Mouse (Mus musculus): Measurements from ENCODE around the gene Pax7.

Pax7 gene

DNA sequence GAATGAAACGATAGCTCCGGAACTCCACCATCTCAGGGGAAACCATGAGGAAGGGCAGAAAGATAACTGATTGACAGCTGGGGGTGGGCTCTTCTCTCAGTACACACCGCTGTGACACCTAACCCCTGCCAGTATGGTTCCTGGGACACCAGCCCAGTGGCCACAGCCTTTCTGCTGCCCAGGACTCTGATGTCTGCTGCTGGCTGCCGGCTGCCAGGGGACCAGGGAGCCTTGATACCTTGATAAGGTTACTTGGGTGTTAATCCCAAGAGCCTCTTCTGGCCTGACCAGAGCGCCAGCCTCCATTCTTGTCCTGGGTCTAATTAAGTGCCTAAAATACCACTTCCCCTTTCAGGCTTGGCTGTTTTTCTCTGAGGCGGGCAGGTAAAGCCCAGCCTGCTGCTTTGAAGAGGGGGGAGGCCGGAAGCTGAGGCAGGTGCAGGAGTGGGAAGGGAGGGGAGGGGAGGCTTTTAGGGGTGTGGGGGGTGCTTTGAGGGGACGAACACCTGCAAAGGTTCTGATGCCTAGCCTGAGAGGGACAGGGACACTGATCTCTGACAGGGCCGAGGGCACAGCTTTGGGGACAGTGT is 19.9 kb downstream of the Pax7 start:
- intact Hi-C loops (cut with DNase I), result no loop called here

- intact Hi-C loops (cut with DNase I), result no loop called here
These were observed 21.4 kb downstream of the Pax7 start for GRCm38 (mm10) chr4:139811901-139812300.

DNA sequence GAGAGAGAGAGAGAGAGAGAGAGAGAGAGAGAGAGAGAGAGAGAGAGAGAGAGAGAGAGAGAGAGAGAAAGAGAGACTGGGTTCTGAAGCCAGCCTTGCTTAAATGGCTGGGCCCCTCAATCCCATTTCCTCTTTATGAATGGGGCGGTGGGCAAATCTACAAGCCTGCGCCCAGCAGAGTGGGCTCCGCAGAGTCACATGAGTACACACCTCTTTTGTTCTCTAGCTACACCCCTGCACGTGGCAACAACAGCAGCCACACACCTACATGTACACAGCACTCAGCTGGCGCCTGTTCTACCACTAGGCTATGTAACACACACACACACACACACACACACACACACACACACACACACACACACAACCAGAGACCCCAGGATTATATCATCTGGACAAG is 21.9 kb downstream of the Pax7 start:
- intact Hi-C loops (cut with DNase I), result no loop called here

GRCm38 (mm10) chr4:139810762-139811438 is 22.4 kb downstream of the Pax7 start:
- intact Hi-C loops (cut with DNase I), result no loop called here

- intact Hi-C loops (cut with DNase I), result no loop called here
These were observed 23.9 kb downstream of the Pax7 start for GRCm38 (mm10) chr4:139809381-139809820.

- intact Hi-C loops (cut with DNase I), result no loop called here
These were observed 25.5 kb downstream of the Pax7 start for GRCm38 (mm10) chr4:139807820-139808219.

DNA sequence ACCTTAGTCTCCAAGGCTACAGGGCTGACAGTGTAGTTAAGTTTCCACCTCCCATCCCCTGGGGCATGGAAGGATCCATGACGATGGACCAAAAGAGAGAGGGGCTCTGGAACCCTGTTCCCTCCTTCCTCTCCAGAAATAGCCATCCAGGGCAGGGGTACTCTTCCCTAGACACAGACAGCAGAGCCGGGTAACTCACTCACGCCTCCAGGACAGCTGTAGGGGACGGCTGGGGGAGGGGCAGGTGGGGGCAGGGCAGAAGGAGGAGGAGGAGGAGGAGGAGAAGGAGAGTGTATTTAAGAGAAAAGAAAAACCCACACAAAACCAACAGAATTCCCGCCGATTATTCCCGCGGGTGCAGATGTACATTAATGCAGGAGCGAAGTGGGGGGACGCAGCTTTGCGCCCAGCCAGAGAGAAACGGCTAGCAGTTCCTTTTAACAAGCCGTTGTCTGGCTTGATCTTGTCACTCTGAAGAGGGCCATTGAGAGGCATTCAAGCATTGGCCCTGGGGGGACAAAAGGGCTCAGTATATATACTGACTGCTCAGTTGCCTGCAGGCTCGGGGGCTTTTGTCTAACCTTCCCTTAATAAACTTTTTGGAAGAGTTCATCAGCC is 26.0 kb downstream of the Pax7 start:
- intact Hi-C loops (cut with DNase I), result no loop called here

GRCm38 (mm10) chr4:139804896-139805295 is 28.4 kb downstream of the Pax7 start:
- intact Hi-C loops (cut with DNase I), result no loop called here

DNA sequence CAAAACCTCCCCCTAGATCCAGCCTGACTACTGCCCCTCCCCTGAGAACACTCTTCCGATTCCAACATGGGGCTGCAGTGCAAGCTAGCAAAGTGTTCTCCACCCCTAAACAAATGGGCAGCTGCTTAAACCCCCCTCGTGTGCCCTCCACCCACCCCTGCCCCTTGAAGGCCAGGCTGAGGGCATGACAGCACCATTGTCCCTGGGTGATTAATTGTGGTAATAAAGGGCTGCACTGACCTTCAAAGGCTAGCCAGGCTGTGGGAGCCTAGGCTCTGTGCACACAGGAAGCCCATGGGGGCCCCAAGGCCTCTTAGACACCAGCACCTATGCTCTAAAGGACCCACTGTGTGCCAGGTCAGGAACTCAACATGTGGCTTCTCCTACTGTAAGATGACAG is 29.3 kb downstream of the Pax7 start:
- intact Hi-C loops (cut with DNase I), result no loop called here

DNA sequence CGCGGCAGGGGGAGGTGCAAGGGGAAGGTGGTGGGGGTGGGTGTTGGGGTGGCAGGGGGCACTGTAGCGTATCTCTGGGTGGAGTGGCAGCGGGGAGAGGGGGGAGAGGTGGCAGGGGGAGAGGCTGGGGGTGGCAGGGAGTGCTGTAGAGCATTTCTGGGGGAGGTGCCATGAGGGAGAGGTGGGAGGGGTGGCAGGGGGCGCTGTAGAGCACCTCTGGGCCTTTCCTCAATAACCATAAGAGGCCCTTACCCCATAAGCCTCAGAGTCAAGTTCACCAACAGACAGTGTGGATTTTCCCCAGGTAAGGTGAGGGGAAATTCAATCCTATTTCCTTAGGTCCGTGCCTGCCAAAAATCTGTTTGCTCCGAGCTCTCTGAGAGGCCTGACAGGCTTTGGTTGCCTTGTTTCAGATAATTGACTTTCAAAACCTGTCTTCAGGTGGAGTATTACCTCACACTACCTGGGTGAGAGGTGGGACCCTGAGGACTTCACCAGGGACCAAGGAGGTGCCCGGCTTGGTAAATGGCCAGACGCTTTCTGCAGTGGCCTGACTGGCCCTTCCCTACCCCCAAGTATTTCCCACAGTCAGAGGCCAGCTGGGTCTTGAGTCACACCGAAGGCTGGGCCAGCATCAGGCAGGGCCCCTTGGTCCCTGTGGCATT is 33.8 kb downstream of the Pax7 start:
- intact Hi-C loops (cut with DNase I), result no loop called here

DNA sequence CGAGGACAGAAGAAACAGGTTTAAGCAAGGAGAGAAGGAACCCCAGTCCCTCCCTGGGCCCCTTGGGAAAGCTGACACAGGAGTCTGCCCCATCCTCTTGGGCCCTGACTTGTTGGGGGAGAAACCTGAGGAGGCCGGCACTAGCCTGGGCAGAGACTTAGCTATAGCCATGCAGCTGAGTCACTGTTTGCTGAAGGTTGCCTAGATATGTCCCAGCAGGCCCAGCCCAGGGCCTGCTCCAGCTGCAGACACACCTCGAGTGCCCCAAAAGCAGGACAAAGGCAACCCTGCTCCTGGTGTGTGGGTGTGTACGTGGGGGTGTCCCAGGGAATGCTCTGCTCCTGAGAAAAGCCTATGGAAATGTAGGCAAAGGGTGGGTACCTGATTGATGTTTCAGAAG is 36.0 kb downstream of the Pax7 start:
- intact Hi-C loops (cut with DNase I), result no loop called here

- intact Hi-C loops (cut with DNase I), result no loop called here
These were observed 37.2 kb downstream of the Pax7 start for GRCm38 (mm10) chr4:139796115-139796514.

- intact Hi-C loops (cut with DNase I), result no loop called here
These were observed 42.2 kb downstream of the Pax7 start for GRCm38 (mm10) chr4:139791168-139791567.

DNA sequence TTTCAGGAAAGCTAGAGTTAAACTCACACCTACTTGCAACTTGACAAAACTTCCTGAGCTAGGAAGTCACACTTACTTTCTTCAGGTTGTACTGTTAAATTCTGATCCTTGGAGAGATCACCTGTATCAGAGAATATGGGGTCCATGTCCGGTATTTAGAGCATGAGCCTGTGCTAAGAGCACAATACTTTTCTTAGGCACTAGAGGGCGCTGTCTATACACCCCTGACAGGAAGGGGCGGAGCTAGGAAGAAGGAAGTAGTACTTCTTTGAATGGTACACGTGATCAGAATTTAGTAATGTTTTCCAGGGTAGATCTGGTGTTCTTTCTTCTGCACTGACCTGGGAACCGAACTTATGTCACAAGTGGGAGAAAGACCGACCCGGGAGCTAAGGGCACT is 43.6 kb downstream of the Pax7 start:
- intact Hi-C loops (cut with DNase I), result no loop called here

DNA sequence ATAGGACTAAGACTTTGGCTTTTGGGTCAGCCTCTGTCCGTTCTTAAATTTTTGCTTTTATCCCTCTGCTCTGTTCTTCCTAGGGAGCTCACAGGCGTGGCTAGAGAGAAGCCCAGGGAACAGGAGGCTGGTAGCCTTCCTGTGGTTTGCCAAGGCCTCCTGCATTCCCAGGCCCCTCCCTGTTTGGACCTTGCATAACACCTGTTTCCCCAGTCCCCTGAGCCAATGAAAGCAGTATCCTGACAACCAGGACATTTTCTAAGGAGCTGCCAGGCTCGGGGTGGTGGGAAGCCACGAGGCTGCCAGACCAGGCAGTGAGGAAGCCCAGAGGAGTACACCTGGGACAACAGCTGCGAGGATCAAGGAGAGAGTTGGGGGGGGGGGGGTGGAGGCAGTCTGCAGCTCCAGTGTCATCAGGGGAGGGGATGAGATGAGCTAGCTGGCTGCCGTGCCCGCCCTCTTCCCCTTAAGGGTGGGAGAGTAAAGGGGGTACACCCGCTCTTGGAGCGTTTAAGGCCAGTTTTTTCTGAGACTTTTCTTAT is 50.3 kb downstream of the Pax7 start:
- intact Hi-C loops (cut with DNase I), result no loop called here

DNA sequence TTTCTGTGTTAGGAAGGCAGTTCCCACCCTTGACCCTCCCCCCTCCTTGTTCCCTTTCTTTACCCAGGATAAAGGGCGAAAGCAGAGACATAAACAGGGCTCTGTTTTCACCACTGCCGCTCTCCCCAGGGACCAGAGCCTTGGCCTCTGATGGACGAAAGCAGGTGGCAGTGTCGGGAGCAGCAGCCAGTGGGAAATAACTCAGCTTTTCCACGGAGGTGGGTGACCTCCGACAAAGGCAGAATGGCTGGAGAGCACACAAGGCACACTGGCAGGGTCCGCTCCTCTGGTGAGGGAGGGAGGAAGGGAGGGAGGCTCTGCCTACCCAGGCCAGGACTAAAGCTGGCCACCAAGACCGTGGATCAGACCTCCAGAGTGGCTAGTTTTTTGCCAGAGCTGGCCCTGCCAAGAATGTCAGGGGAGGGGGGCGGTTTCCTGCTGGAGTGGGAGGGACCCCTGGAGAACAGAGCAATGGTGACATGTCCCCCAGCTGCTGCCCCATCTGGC is 62.1 kb downstream of the Pax7 start:
- intact Hi-C loops (cut with DNase I), result no loop called here

- intact Hi-C loops (cut with DNase I), result no loop called here
These were observed 65.5 kb downstream of the Pax7 start for GRCm38 (mm10) chr4:139767823-139768222.

DNA sequence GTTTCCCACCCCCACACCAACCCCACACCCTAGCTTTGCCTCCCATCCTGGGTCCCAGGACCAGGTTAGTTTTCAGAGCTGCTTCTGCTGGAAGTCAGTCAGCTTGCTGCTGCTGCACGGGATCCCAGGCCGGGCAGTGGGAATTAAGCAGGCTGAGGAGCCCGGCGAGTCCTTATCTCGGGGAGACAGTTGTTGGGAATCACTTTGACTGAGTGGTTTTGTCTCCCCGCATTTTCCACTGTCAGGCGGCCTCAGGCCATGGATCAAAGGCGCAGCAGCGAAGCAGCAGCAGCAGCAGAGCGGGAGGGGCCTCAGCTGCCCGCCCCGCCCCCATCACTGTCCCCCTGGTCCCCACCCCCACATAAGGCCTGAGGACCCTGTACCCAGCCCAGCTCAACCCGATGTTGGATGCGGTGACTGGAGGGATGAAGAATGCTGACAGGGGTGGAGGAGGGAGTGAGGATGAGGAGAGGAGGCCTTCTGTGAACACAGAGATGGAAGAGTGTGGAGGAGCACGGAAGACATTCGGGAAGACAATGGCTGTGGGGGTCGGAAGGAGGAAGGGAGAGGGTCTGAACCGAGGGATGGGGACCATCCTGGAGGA is 66.1 kb downstream of the Pax7 start:
- intact Hi-C loops (cut with DNase I), result no loop called here

- intact Hi-C loops (cut with DNase I), result no loop called here
These were observed 71.4 kb downstream of the Pax7 start for GRCm38 (mm10) chr4:139761911-139762310.

DNA sequence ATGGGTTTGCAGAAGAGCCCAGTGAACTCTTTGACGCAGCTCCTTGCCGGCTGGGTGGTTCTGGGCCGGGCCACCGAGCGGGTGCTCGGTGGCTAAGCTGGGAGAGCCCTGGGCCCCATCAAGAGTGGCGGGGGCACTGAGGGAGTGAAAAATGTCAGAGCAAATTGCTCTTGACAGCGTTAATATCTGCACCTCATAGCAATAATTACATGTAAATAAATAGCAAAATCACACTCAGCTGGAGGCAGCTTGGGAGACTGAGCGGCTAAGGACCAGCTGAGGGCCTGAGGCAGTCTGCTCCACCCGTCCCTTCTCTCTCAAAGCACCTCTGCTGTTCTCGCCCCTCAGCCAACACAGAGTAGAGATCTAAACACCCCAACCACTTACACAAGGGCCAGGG is 72.6 kb downstream of the Pax7 start:
- intact Hi-C loops (cut with DNase I), result no loop called here
